Mouse (Mus musculus): ENCODE measurements around the gene Ecm1. TPM values are rescaled to one million over a fixed set of nuclear protein-coding genes. Genes with fewer than 3 reads are reported as not detected.
A peak's percentile ranks its signal among the peaks of the same experiment; 100 is the strongest.

Gene Ecm1
- polyA plus RNA-seq, 2 experiments: 9.3 to 10.2 TPM

DNA sequence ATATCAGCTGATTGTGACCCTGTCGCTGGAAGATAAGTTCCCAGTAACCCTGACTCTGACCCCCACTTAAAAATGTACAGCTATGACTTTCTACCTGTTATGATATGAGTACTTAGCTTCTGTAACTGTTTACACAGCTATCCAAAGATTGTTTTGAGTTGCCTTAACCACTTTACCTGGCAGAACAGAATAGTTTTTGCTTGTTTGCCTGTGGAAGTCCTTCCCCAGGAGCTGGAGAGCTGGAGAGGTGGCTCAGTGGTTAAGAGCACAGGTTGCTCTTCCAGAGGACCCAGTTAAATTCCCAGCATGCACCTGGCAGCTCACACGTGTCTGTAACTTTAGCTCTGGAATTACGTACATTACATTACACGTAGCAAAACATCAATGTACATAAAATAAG, 34.8 kb downstream of the Ecm1 start:
- Histone ChIP-seq H3K27ac (no peak overlapping the region), H3K4me3 (ENCODE audit: insufficient read depth in 1 of 2, low read depth in 2 of 2, low read length in 2 of 2) (no peak overlapping the region), H3K4me2 (ENCODE audit: low read depth) (no peak overlapping the region), H3K4me1 (replicated peaks; ENCODE audit: control insufficient read depth in 2 of 2, insufficient read depth in 2 of 2, low read length in 1 of 2) (peaks cover 0 to 1% of the 10 kb centered on the region in 2 experiments; a peak in 1 of 4 replicates), H3K9me3 (ENCODE audit: control insufficient read depth, low read length) (no peaks in the 10 kb centered on the region), H3K9ac (replicated peaks) (no peak overlapping the region), H3K36me3 (replicated peaks; ENCODE audit: control insufficient read depth, insufficient read depth, low read depth) (no peaks in the 10 kb centered on the region), H3K27me3 (ENCODE audit: control insufficient read depth, insufficient read depth, low read length) (no peaks in the 10 kb centered on the region)
- TF ChIP-seq EP300 (IDR thresholded peaks at IDR 0.05; ENCODE audit: low read depth) (no peak), CTCF (IDR thresholded peaks at IDR 0.05; ENCODE audit: low read depth) (no peak)
- DNase-seq (ENCODE audit: low read depth in 3 of 3, low spot score in 3 of 3) (no peak), ATAC-seq (ENCODE audit: insufficient read depth) (no peak)
- 71% methylated on average over 4 of the region's 4 CpGs for WGBS (ENCODE audit: insufficient replicate concordance)

DNA sequence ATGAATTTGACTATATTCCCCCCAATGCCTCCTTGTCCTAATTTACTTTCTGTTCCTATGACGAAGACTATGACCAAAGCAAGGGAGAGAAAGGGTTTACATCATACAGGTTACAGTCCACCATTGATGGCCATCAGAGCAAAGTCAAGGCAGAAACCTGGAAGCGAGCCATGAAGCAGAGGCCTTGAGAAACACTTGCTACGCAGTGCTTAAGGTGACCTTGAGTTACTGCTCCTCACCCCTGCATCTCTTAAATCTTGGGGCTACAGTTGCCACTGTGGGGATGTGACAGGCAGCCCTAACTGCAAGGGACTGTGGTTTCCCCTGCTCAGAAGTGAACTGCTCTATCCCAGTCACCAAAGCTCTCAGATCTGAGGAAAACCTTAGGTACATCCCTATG, 36.1 kb downstream of the Ecm1 start:
- no peaks in the 10 kb centered on the region for H3K36me3 ChIP-seq (replicated peaks; ENCODE audit: control insufficient read depth, insufficient read depth, low read depth)
- 70% methylated on average over 3 of the region's 3 CpGs for WGBS (ENCODE audit: insufficient replicate concordance)

DNA sequence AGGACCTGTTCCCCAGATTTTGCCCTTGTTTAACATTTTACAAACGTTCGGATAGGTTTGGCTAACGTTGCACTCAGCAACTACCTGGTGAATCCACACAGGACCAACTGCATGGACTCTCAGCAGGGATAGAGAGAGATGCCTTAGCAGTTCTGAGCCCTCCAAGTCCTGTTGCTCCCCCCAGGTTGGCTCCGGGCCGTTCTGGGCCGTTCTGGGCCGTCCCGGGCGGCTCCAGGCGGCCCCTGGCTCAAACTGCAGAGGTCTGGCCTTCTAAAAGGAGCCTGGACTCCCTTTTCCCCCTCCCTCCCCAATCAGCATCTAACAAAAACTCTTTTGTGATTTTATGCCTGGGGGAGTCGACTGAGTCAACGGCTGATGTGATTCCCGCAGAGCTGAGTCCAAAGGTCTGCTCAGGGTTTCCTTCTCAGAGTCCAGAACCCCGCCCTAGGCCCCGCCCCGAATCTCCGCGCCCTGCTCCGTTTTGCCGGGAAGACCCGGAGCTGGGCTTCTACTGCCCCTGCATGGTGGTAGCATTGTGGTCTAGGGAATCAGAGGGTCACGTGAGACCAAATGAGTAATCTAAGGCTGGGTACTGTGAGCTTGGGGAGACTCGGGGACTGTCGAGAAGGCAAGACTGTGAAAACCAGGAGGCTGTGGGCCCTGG, 37.4 kb downstream of the Ecm1 start:
- no peaks in the 10 kb centered on the region for H3K36me3 ChIP-seq (replicated peaks; ENCODE audit: control insufficient read depth, insufficient read depth, low read depth)
- H3K9me3 ChIP-seq (ENCODE audit: control insufficient read depth, low read length): no peaks in the 10 kb centered on the region
- H3K27me3 ChIP-seq (ENCODE audit: control insufficient read depth, insufficient read depth, low read length): no peaks in the 10 kb centered on the region
- no peak for DNase-seq (ENCODE audit: low read depth in 3 of 3, low spot score in 3 of 3)
- H3K4me3 ChIP-seq (ENCODE audit: insufficient read depth in 1 of 2, low read depth in 2 of 2, low read length in 2 of 2): no peak overlapping the region
- no peak overlapping the region for H3K9ac ChIP-seq (replicated peaks)
- peak overlapping the region; percentile 46 for H3K4me2 ChIP-seq (ENCODE audit: low read depth)
- peaks cover 0 to 1% of the 10 kb centered on the region in 2 experiments; a peak in 1 of 4 replicates for H3K4me1 ChIP-seq (replicated peaks; ENCODE audit: control insufficient read depth in 2 of 2, insufficient read depth in 2 of 2, low read length in 1 of 2)
- 23% methylated on average over 24 of the region's 24 CpGs for WGBS (ENCODE audit: insufficient replicate concordance)
- TF ChIP-seq CTCF (IDR thresholded peaks at IDR 0.05; ENCODE audit: low read depth): no peak
- no peak for TF ChIP-seq EP300 (IDR thresholded peaks at IDR 0.05; ENCODE audit: low read depth)
- 0 out of 2 replicates have a peak, but pooled peaks have one; percentile 33 for ATAC-seq (ENCODE audit: insufficient read depth)
- H3K27ac ChIP-seq: no peak overlapping the region

More for the DNA sequence above, 36.1 kb downstream of the Ecm1 start:
- ATAC-seq (ENCODE audit: insufficient read depth) (no peak), DNase-seq (ENCODE audit: low read depth in 3 of 3, low spot score in 3 of 3) (no peak)
- Histone ChIP-seq H3K9ac (replicated peaks) (no peak overlapping the region), H3K4me2 (ENCODE audit: low read depth) (no peak overlapping the region), H3K4me1 (replicated peaks; ENCODE audit: control insufficient read depth in 2 of 2, insufficient read depth in 2 of 2, low read length in 1 of 2) (peaks cover 0 to 1% of the 10 kb centered on the region in 2 experiments; a peak in 1 of 4 replicates), H3K27ac (no peak overlapping the region), H3K27me3 (ENCODE audit: control insufficient read depth, insufficient read depth, low read length) (no peaks in the 10 kb centered on the region), H3K9me3 (ENCODE audit: control insufficient read depth, low read length) (no peaks in the 10 kb centered on the region), H3K4me3 (ENCODE audit: insufficient read depth in 1 of 2, low read depth in 2 of 2, low read length in 2 of 2) (no peak overlapping the region)
- TF ChIP-seq CTCF (IDR thresholded peaks at IDR 0.05; ENCODE audit: low read depth) (no peak), EP300 (IDR thresholded peaks at IDR 0.05; ENCODE audit: low read depth) (no peak)

DNA sequence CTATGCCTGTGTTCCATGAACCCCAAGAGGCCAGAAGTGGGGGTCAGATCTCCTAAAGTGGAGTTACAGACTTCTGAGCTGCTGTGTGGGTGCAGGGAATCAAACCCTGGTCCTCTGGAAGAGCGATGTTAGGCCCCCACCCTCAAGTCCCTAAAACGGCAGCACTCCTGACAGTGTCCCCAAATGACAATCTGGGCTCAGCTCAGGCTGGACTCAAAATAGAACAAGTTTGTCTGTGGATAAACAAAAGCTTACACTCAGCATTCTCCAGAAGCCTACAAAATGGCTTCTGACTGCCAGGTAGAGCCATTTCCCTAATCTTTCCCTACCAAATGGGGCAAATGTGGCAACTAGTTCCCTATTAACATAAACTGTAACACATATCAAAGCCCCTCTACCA, 38.3 kb downstream of the Ecm1 start:
- 58% methylated on average over 2 of the region's 2 CpGs for WGBS (ENCODE audit: insufficient replicate concordance)
- H3K4me1 ChIP-seq (replicated peaks; ENCODE audit: control insufficient read depth in 2 of 2, insufficient read depth in 2 of 2, low read length in 1 of 2): peaks cover 0 to 1% of the 10 kb centered on the region in 2 experiments; a peak in 1 of 4 replicates
- no peaks in the 10 kb centered on the region for H3K27me3 ChIP-seq (ENCODE audit: control insufficient read depth, insufficient read depth, low read length)
- no peaks in the 10 kb centered on the region for H3K36me3 ChIP-seq (replicated peaks; ENCODE audit: control insufficient read depth, insufficient read depth, low read depth)
- H3K27ac ChIP-seq: no peak overlapping the region
- no peak overlapping the region for H3K9ac ChIP-seq (replicated peaks)
- H3K9me3 ChIP-seq (ENCODE audit: control insufficient read depth, low read length): no peaks in the 10 kb centered on the region
- no peak overlapping the region for H3K4me3 ChIP-seq (ENCODE audit: insufficient read depth in 1 of 2, low read depth in 2 of 2, low read length in 2 of 2)
- DNase-seq (ENCODE audit: low read depth in 3 of 3, low spot score in 3 of 3): no peak
- TF ChIP-seq EP300 (IDR thresholded peaks at IDR 0.05; ENCODE audit: low read depth) (no peak), CTCF (IDR thresholded peaks at IDR 0.05; ENCODE audit: low read depth) (no peak)
- no peak overlapping the region for H3K4me2 ChIP-seq (ENCODE audit: low read depth)
- no peak for ATAC-seq (ENCODE audit: insufficient read depth)

DNA sequence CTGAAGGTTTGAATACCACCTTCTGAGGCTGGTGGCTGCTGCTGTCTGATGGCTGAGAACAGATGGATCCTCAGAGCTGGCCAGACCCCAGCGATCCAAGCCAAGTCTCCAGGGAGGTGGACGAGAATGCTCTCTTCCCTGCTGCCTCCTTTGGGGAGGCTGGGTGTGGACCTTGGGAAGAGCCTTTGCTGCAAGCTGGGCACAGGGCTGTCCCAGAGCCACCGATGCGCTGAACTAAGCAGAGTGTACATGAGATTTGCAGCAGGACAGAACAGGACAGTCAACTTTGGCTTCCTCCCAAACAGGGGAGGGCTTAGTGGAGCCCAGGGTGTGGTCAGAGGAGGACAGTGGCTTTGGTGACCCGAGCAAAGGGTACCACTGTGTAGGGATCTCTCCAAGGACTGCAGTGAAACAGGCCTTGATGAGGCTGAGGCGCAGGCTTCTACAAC, 39.1 kb downstream of the Ecm1 start:
- no peak overlapping the region for H3K9ac ChIP-seq (replicated peaks)
- no peak overlapping the region for H3K4me3 ChIP-seq (ENCODE audit: insufficient read depth in 1 of 2, low read depth in 2 of 2, low read length in 2 of 2)
- H3K4me2 ChIP-seq (ENCODE audit: low read depth): no peak overlapping the region
- no peaks in the 10 kb centered on the region for H3K27me3 ChIP-seq (ENCODE audit: control insufficient read depth, insufficient read depth, low read length)
- 64% methylated on average over 6 of the region's 6 CpGs for WGBS (ENCODE audit: insufficient replicate concordance)
- peaks cover 0 to 1% of the 10 kb centered on the region in 2 experiments; a peak in 1 of 4 replicates for H3K4me1 ChIP-seq (replicated peaks; ENCODE audit: control insufficient read depth in 2 of 2, insufficient read depth in 2 of 2, low read length in 1 of 2)
- no peak for DNase-seq (ENCODE audit: low read depth in 3 of 3, low spot score in 3 of 3)
- H3K27ac ChIP-seq: no peak overlapping the region
- no peaks in the 10 kb centered on the region for H3K36me3 ChIP-seq (replicated peaks; ENCODE audit: control insufficient read depth, insufficient read depth, low read depth)
- peak; percentile 45; the same call in 1 of the 2 replicates for ATAC-seq (ENCODE audit: insufficient read depth)
- TF ChIP-seq EP300 (IDR thresholded peaks at IDR 0.05; ENCODE audit: low read depth) (no peak), CTCF (IDR thresholded peaks at IDR 0.05; ENCODE audit: low read depth) (no peak)
- H3K9me3 ChIP-seq (ENCODE audit: control insufficient read depth, low read length): no peaks in the 10 kb centered on the region
